Mouse (Mus musculus) myocyte (in vitro differentiated cells): ENCODE measurements around the gene Nae1.

Source experiments
- E2F4 ChIP-seq: IDR thresholded peaks from one replicate; pipeline ENCODE4 v1.6.1; 2011; ENCODE audit warnings: mild to moderate bottlenecking, control low read depth, moderate library complexity; ENCODE audit not compliant: insufficient read depth
- POLR2A ChIP-seq: IDR thresholded peaks from one replicate; pipeline ENCODE4 v1.6.1; 2011; ENCODE audit warnings: low read depth, mild to moderate bottlenecking, control low read depth, moderate library complexity; ENCODE audit not compliant: insufficient read length
- REST ChIP-seq: IDR thresholded peaks from one replicate; pipeline ENCODE4 v1.6.1; 2011; ENCODE audit warnings: mild to moderate bottlenecking, control low read depth, moderate library complexity; ENCODE audit not compliant: insufficient read depth, insufficient read length

- no peak for TF ChIP-seq E2F4
- no peak for TF ChIP-seq POLR2A
- TF ChIP-seq REST, result no peak
These were observed 20.8 kb upstream of the Nae1 start for GRCm38 (mm10) chr8:104555191-104555590.
